Mouse (Mus musculus): Measurements from ENCODE around the gene Trp53bp2. TPM values are rescaled to one million over a fixed set of nuclear protein-coding genes. Genes with fewer than 3 reads are reported as not detected.

The Trp53bp2 gene
- polyA plus RNA-seq, 1 experiment from 2014 or later, result 25.7 TPM

GRCm38 (mm10) chr1:182475005-182475796 lies 66.2 kb downstream of the Trp53bp2 start:
- Histone ChIP-seq H3K27me3 (no peaks in the 10 kb centered on the region), H3K4me3 (replicated peaks) (no peak overlapping the region), H3K27ac (no peak overlapping the region), H3K9me3 (no peaks in the 10 kb centered on the region), H3K36me3 (peaks cover 88% of the 10 kb centered on the region), H3K4me1 (replicated peaks) (no peaks in the 10 kb centered on the region), H3K9ac (replicated peaks) (no peak overlapping the region), H3K4me2 (replicated peaks) (no peak overlapping the region)
- 84% methylated on average over 5 of the region's 5 CpGs for WGBS
- ATAC-seq, result no peak

GRCm38 (mm10) chr1:182478935-182479334 lies 70.0 kb downstream of the Trp53bp2 start:
- H3K36me3 ChIP-seq, result peaks cover 90% of the 10 kb centered on the region
- H3K4me2 ChIP-seq (replicated peaks), result no peak overlapping the region
- ATAC-seq, result no peak
- no peak overlapping the region for H3K27ac ChIP-seq
- no peaks in the 10 kb centered on the region for H3K27me3 ChIP-seq
- H3K9ac ChIP-seq (replicated peaks), result no peak overlapping the region
- WGBS, result 86% methylated on average over 4 of the region's 4 CpGs
- no peaks in the 10 kb centered on the region for H3K4me1 ChIP-seq (replicated peaks)
- H3K4me3 ChIP-seq (replicated peaks), result no peak overlapping the region
- no peaks in the 10 kb centered on the region for H3K9me3 ChIP-seq

GRCm38 (mm10) chr1:182481138-182481537 lies 72.2 kb downstream of the Trp53bp2 start:
- no peak overlapping the region for H3K9ac ChIP-seq (replicated peaks)
- H3K27ac ChIP-seq, result no peak overlapping the region
- no peaks in the 10 kb centered on the region for H3K9me3 ChIP-seq
- no peaks in the 10 kb centered on the region for H3K4me1 ChIP-seq (replicated peaks)
- ATAC-seq, result no peak
- no peak overlapping the region for H3K4me3 ChIP-seq (replicated peaks)
- H3K36me3 ChIP-seq, result peaks cover 88% of the 10 kb centered on the region
- no peaks in the 10 kb centered on the region for H3K27me3 ChIP-seq
- 95% methylated on average over 7 of the region's 7 CpGs for WGBS
- no peak overlapping the region for H3K4me2 ChIP-seq (replicated peaks)

GRCm38 (mm10) chr1:182481646-182482295 lies 72.8 kb downstream of the Trp53bp2 start:
- no peak overlapping the region for H3K9ac ChIP-seq (replicated peaks)
- H3K4me2 ChIP-seq (replicated peaks), result no peak overlapping the region
- H3K27me3 ChIP-seq, result no peaks in the 10 kb centered on the region
- WGBS, result 90% methylated on average over 10 of the region's 10 CpGs
- H3K9me3 ChIP-seq, result no peaks in the 10 kb centered on the region
- no peaks in the 10 kb centered on the region for H3K4me1 ChIP-seq (replicated peaks)
- ATAC-seq, result no peak
- H3K36me3 ChIP-seq, result peaks cover 88% of the 10 kb centered on the region
- no peak overlapping the region for H3K27ac ChIP-seq
- H3K4me3 ChIP-seq (replicated peaks), result no peak overlapping the region

GRCm38 (mm10) chr1:182482991-182483909 lies 74.3 kb downstream of the Trp53bp2 start:
- Histone ChIP-seq H3K9ac (replicated peaks) (no peak overlapping the region), H3K4me2 (replicated peaks) (no peak overlapping the region), H3K9me3 (no peaks in the 10 kb centered on the region), H3K4me3 (replicated peaks) (no peak overlapping the region), H3K27ac (no peak overlapping the region), H3K4me1 (replicated peaks) (no peaks in the 10 kb centered on the region), H3K27me3 (no peaks in the 10 kb centered on the region), H3K36me3 (peaks cover 87% of the 10 kb centered on the region)
- no peak for ATAC-seq
- WGBS, result 89% methylated on average over 14 of the region's 14 CpGs

- no peak for ATAC-seq
- no peaks in the 10 kb centered on the region for H3K27me3 ChIP-seq
- H3K27ac ChIP-seq, result no peak overlapping the region
- H3K4me2 ChIP-seq (replicated peaks), result no peak overlapping the region
- H3K4me3 ChIP-seq (replicated peaks), result no peak overlapping the region
- H3K4me1 ChIP-seq (replicated peaks), result no peaks in the 10 kb centered on the region
- no peak overlapping the region for H3K9ac ChIP-seq (replicated peaks)
- 91% methylated on average over 12 of the region's 12 CpGs for WGBS
- H3K9me3 ChIP-seq, result no peaks in the 10 kb centered on the region
- peaks cover 91% of the 10 kb centered on the region for H3K36me3 ChIP-seq
Observed at GRCm38 (mm10) chr1:182483910-182484274, 74.9 kb downstream of the Trp53bp2 start.

- Histone ChIP-seq H3K4me2 (replicated peaks) (no peak overlapping the region), H3K4me1 (replicated peaks) (peaks cover 5% of the 10 kb centered on the region), H3K36me3 (peaks cover 71% of the 10 kb centered on the region), H3K27ac (no peak overlapping the region), H3K4me3 (replicated peaks) (no peak overlapping the region), H3K27me3 (no peaks in the 10 kb centered on the region), H3K9ac (replicated peaks) (no peak overlapping the region), H3K9me3 (no peaks in the 10 kb centered on the region)
- 0 out of 2 replicates have a peak, but pooled peaks have one; percentile 1 for ATAC-seq
- 95% methylated on average over 10 of the region's 10 CpGs for WGBS
Observed at GRCm38 (mm10) chr1:182488503-182488902, 79.5 kb downstream of the Trp53bp2 start.

- Histone ChIP-seq H3K27ac (no peak overlapping the region), H3K9ac (replicated peaks) (peak overlapping the region; percentile 19; the same call in 1 of the 2 replicates), H3K36me3 (peaks cover 56% of the 10 kb centered on the region), H3K9me3 (no peaks in the 10 kb centered on the region), H3K27me3 (no peaks in the 10 kb centered on the region), H3K4me2 (replicated peaks) (peak overlapping the region; percentile 51), H3K4me3 (replicated peaks) (peak overlapping the region; percentile 18), H3K4me1 (replicated peaks) (peaks cover 17% of the 10 kb centered on the region)
- WGBS, result 11% methylated on average over 21 of the region's 21 CpGs
- peak; percentile 95 for ATAC-seq
Observed at GRCm38 (mm10) chr1:182489803-182490452, 81.0 kb downstream of the Trp53bp2 start.

- H3K9me3 ChIP-seq, result no peaks in the 10 kb centered on the region
- H3K36me3 ChIP-seq, result peaks cover 50% of the 10 kb centered on the region
- no peak overlapping the region for H3K9ac ChIP-seq (replicated peaks)
- H3K27ac ChIP-seq, result no peak overlapping the region
- no peaks in the 10 kb centered on the region for H3K27me3 ChIP-seq
- no peak overlapping the region for H3K4me2 ChIP-seq (replicated peaks)
- WGBS, result 84% methylated on average over 7 of the region's 7 CpGs
- H3K4me3 ChIP-seq (replicated peaks), result no peak overlapping the region
- peaks cover 18% of the 10 kb centered on the region for H3K4me1 ChIP-seq (replicated peaks)
- ATAC-seq, result peak; percentile 19; the same call in 1 of the 2 replicates
Observed at GRCm38 (mm10) chr1:182490568-182490967, 81.6 kb downstream of the Trp53bp2 start.

- peaks cover 18% of the 10 kb centered on the region for H3K4me1 ChIP-seq (replicated peaks)
- H3K9me3 ChIP-seq, result no peaks in the 10 kb centered on the region
- H3K4me3 ChIP-seq (replicated peaks), result no peak overlapping the region
- H3K9ac ChIP-seq (replicated peaks), result no peak overlapping the region
- peaks cover 40% of the 10 kb centered on the region for H3K36me3 ChIP-seq
- WGBS, result 96% methylated on average over 6 of the region's 6 CpGs
- ATAC-seq, result no peak
- H3K27ac ChIP-seq, result no peak overlapping the region
- H3K4me2 ChIP-seq (replicated peaks), result no peak overlapping the region
- no peaks in the 10 kb centered on the region for H3K27me3 ChIP-seq
Observed at GRCm38 (mm10) chr1:182491839-182492238, 82.9 kb downstream of the Trp53bp2 start.

GRCm38 (mm10) chr1:182494285-182495145 lies 85.5 kb downstream of the Trp53bp2 start:
- H3K27me3 ChIP-seq, result no peaks in the 10 kb centered on the region
- ATAC-seq, result no peak
- WGBS, result 78% methylated on average over 17 of the region's 17 CpGs

More at GRCm38 (mm10) chr1:182494285-182495145, 85.5 kb downstream of the Trp53bp2 start:
- Histone ChIP-seq H3K4me1 (replicated peaks) (peaks cover 21% of the 10 kb centered on the region), H3K4me2 (replicated peaks) (no peak overlapping the region), H3K4me3 (replicated peaks) (no peak overlapping the region), H3K9me3 (no peaks in the 10 kb centered on the region), H3K27ac (no peak overlapping the region), H3K9ac (replicated peaks) (no peak overlapping the region), H3K36me3 (peaks cover 17% of the 10 kb centered on the region; the same call in 1 of the 2 replicates)

Measured in midbrain, embryonic 13.5 days (tissue).